Mouse (Mus musculus): ENCODE measurements around the gene Ubap2. TPM values are rescaled to one million over a fixed set of nuclear protein-coding genes. Genes with fewer than 3 reads are reported as not detected.
A peak's percentile ranks its signal among the peaks of the same experiment; 100 is the strongest.

Gene Ubap2
- total RNA-seq (2014; rRNA removed) (15.3 and 16.1 TPM in 2 replicates), polyA plus RNA-seq (2015; fragmentation: Nextera tagmentation; extraction: Ambion mirVana) (29.3 and 37.3 TPM in 2 replicates)

GRCm38 (mm10) chr4:41274980-41275850, at the start of gene Ubap2:
TSS of gene Ubap2 (minus strand) at chr4:41275144.
- Histone ChIP-seq H3K4me1 (ENCODE audit: insufficient read depth) (peaks cover 20% of the 10 kb centered on the region; the same call in 1 of the 2 replicates), H3K4me2 (ENCODE audit: low read depth) (peak within 1 kb of the TSS; percentile 72), H3K27me3 (ENCODE audit: insufficient read depth, low read length) (no peaks in the 10 kb centered on the region), H3K36me3 (ENCODE audit: insufficient read depth) (peaks cover 5% of the 10 kb centered on the region; the same call in 1 of the 2 replicates), H3K9ac (peak within 1 kb of the TSS; percentile 83), H3K27ac (ENCODE audit: low read depth, low read length) (peak within 1 kb of the TSS; percentile 85), H3K4me3 (ENCODE audit: low read depth, low read length) (peak within 1 kb of the TSS; percentile 63), H3K9me3 (ENCODE audit: low read length) (no peaks in the 10 kb centered on the region)
- TF ChIP-seq CTCF (IDR thresholded peaks at IDR 0.05; ENCODE audit: low read depth): no peak
- 3% methylated on average over 60 of the region's 60 CpGs for WGBS
- peak; percentile 98 for ATAC-seq
- DNase-seq: peak; percentile 99

- no peak for DNase-seq
- TF ChIP-seq CTCF (IDR thresholded peaks at IDR 0.05; ENCODE audit: low read depth): no peak
- H3K27ac ChIP-seq (ENCODE audit: low read depth, low read length): no peak overlapping the region
- no peak overlapping the region for H3K4me3 ChIP-seq (ENCODE audit: low read depth, low read length)
- H3K4me1 ChIP-seq (ENCODE audit: insufficient read depth): no peaks in the 10 kb centered on the region
- H3K27me3 ChIP-seq (ENCODE audit: insufficient read depth, low read length): no peaks in the 10 kb centered on the region
- H3K9me3 ChIP-seq (ENCODE audit: low read length): no peaks in the 10 kb centered on the region
- no peaks in the 10 kb centered on the region for H3K36me3 ChIP-seq (ENCODE audit: insufficient read depth)
- no peak for ATAC-seq
- no peak overlapping the region for H3K9ac ChIP-seq
- 80% methylated on average over 4 of the region's 4 CpGs for WGBS
- H3K4me2 ChIP-seq (ENCODE audit: low read depth): no peak overlapping the region
These were observed 46.0 kb upstream of the Ubap2 start for GRCm38 (mm10) chr4:41320971-41321370.

GRCm38 (mm10) chr4:41318267-41318666, 43.3 kb upstream of the Ubap2 start:
- H3K9ac ChIP-seq: no peak overlapping the region
- no peak overlapping the region for H3K4me3 ChIP-seq (ENCODE audit: low read depth, low read length)
- H3K9me3 ChIP-seq (ENCODE audit: low read length): no peaks in the 10 kb centered on the region
- no peak for ATAC-seq
- H3K27me3 ChIP-seq (ENCODE audit: insufficient read depth, low read length): no peaks in the 10 kb centered on the region
- no peak overlapping the region for H3K27ac ChIP-seq (ENCODE audit: low read depth, low read length)
- DNase-seq: no peak
- no peaks in the 10 kb centered on the region for H3K36me3 ChIP-seq (ENCODE audit: insufficient read depth)
- H3K4me1 ChIP-seq (ENCODE audit: insufficient read depth): peaks cover 5% of the 10 kb centered on the region; the same call in 1 of the 2 replicates
- no peak for TF ChIP-seq CTCF (IDR thresholded peaks at IDR 0.05; ENCODE audit: low read depth)
- H3K4me2 ChIP-seq (ENCODE audit: low read depth): no peak overlapping the region
- 89% methylated on average over 5 of the region's 5 CpGs for WGBS

DNA sequence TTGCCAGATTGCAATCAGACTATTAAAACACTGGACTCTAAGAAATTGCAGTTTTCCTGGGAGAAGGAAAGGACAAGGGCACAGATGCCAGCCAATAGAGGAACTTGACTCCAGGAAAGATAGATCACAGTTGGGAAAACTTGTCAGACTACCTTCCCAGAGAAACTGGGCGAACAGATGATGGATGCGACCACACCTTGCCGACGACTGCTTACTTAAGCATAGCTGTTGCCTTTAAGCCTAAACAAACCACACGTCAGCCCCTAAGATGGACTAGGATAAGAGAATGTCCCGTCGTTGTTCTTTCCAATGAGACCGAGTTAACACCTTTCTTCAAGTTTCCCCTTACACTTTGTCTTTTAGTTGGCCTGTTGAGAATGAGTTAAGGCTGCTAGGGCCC, 40.2 kb upstream of the Ubap2 start:
- peak overlapping the region; percentile 94 for H3K9ac ChIP-seq
- no peak for ATAC-seq
- WGBS: 66% methylated on average over 8 of the region's 8 CpGs
- H3K27me3 ChIP-seq (ENCODE audit: insufficient read depth, low read length): no peaks in the 10 kb centered on the region
- H3K36me3 ChIP-seq (ENCODE audit: insufficient read depth): peaks cover 15% of the 10 kb centered on the region
- peaks cover 15% of the 10 kb centered on the region for H3K4me1 ChIP-seq (ENCODE audit: insufficient read depth)
- DNase-seq: no peak
- TF ChIP-seq CTCF (IDR thresholded peaks at IDR 0.05; ENCODE audit: low read depth): no peak
- H3K9me3 ChIP-seq (ENCODE audit: low read length): no peaks in the 10 kb centered on the region
- peak overlapping the region; percentile 96 for H3K4me3 ChIP-seq (ENCODE audit: low read depth, low read length)
- H3K4me2 ChIP-seq (ENCODE audit: low read depth): peak overlapping the region; percentile 78
- peak overlapping the region; percentile 96 for H3K27ac ChIP-seq (ENCODE audit: low read depth, low read length)

DNA sequence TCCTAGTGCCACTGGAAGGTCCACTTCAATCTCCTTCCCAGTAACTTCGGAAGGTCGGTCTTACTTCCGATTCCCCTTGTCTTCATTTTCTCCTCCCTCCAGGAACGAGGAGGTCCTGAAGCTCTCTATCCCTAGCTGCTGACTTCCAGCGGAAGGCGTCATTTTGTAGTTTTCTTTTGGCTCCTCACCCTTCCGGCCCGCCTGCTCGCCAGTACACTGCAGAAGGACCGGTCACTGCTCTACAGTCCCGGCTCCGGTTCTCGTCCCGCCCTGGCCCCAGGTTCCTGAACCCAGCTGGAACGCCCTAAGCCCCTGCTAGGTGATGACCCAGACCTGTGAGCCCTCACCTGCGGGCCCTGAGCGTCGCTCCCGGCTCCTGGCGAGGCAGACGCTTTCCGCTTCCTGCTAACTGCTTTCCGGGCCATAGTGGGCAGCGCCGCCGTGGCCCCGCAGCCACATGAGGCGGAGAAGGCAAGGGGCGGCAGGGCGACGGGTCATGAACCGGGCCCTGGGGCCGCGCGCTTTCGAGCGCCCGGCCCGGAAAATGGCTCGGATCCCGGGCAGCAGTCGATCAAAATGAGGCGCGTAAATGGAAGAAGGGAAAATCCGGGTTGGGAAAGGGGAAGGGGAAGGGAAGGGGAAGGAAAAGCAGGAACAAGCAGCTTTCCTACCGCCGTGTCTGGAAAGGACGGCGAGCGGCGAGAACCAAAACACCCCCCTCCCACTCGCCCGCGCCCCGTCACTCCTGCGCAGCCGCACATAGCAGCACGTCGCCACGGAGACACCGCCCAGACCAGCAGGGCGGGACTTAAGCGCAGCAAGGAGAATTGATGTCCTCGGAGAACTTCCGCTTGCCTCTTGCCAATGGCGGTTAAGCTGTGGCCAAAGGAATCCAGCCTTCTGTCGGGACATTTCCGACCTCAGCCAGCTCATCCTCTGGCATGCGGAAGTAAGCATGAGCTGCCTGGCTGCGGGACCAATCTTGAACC, 39.5 kb upstream of the Ubap2 start, which contains the start of gene Dcaf12:
Gene Dcaf12 (minus strand): TSS at position 749 of the 989 bp plus-strand sequence.
- Histone ChIP-seq H3K27ac (ENCODE audit: low read depth, low read length) (peak within 1 kb of the TSS; percentile 96), H3K27me3 (ENCODE audit: insufficient read depth, low read length) (no peaks in the 10 kb centered on the region), H3K4me1 (ENCODE audit: insufficient read depth) (peaks cover 15% of the 10 kb centered on the region), H3K4me3 (ENCODE audit: low read depth, low read length) (peak within 1 kb of the TSS; percentile 96), H3K4me2 (ENCODE audit: low read depth) (peak within 1 kb of the TSS; percentile 78), H3K9me3 (ENCODE audit: low read length) (no peaks in the 10 kb centered on the region), H3K9ac (peak within 1 kb of the TSS; percentile 94), H3K36me3 (ENCODE audit: insufficient read depth) (peaks cover 19% of the 10 kb centered on the region)
- no peak for TF ChIP-seq CTCF (IDR thresholded peaks at IDR 0.05; ENCODE audit: low read depth)
- DNase-seq (peak; percentile 96), ATAC-seq (peak; percentile 98)
- under 1% methylated on average over 70 of the region's 70 CpGs for WGBS

GRCm38 (mm10) chr4:41313722-41314121, 38.8 kb upstream of the Ubap2 start:
- ATAC-seq (no peak), DNase-seq (no peak)
- no peaks in the 10 kb centered on the region for H3K27me3 ChIP-seq (ENCODE audit: insufficient read depth, low read length)
- H3K4me1 ChIP-seq (ENCODE audit: insufficient read depth): peaks cover 15% of the 10 kb centered on the region
- peaks cover 24% of the 10 kb centered on the region for H3K36me3 ChIP-seq (ENCODE audit: insufficient read depth)
- WGBS: 11% methylated on average over 14 of the region's 14 CpGs
- peak overlapping the region; percentile 78 for H3K4me2 ChIP-seq (ENCODE audit: low read depth)
- H3K27ac ChIP-seq (ENCODE audit: low read depth, low read length): peak overlapping the region; percentile 96
- H3K9me3 ChIP-seq (ENCODE audit: low read length): no peaks in the 10 kb centered on the region
- peak overlapping the region; percentile 94 for H3K9ac ChIP-seq
- peak overlapping the region; percentile 96 for H3K4me3 ChIP-seq (ENCODE audit: low read depth, low read length)
- no peak for TF ChIP-seq CTCF (IDR thresholded peaks at IDR 0.05; ENCODE audit: low read depth)
